Mouse (Mus musculus) midbrain, postnatal 0 days (tissue): ENCODE results near the gene Hmga1. TPM values are rescaled to one million over a fixed set of nuclear protein-coding genes. Genes with fewer than 3 reads are reported as not detected.

Experiments used
- ATAC-seq: fragments of 200-750 bp; cut with Nextera tagmentation; 2 replicates; pipeline ENCODE4 v1.8.0; 2017; ENCODE audit warnings: moderate number of reproducible peaks, mild to moderate bottlenecking, moderate TSS enrichment, moderate library complexity; ENCODE audit not compliant: low FRiP score
- DNase-seq: peaks from one replicate; pipeline ENCODE4 v3.0.0-alpha.2; 2015; ENCODE audit warnings: low spot score
- H3K27ac ChIP-seq: fragments of 300-500 bp; sonication (generic); 2 replicates; pipeline ENCODE4 v1.5.1; 2014; ENCODE audit warnings: low read depth, mild to moderate bottlenecking, low read length, mixed read lengths
- H3K27me3 ChIP-seq: fragments of 300-500 bp; sonication (generic); 2 replicates; pipeline ENCODE4 v1.6.1; 2014; ENCODE audit warnings: low read length, control low read depth, mixed read lengths; ENCODE audit not compliant: insufficient read depth
- H3K36me3 ChIP-seq: fragments of 300-500 bp; sonication (generic); 2 replicates; pipeline ENCODE4 v1.6.1; 2014; ENCODE audit warnings: low read length, control low read depth, mixed read lengths; ENCODE audit not compliant: insufficient read depth
- H3K4me1 ChIP-seq: fragments of 300-500 bp; sonication (generic); 2 replicates; pipeline ENCODE4 v1.6.1; 2014; ENCODE audit warnings: mild to moderate bottlenecking, control low read depth, antibody characterized with exemption, low read length, mixed read lengths; ENCODE audit not compliant: insufficient read depth
- H3K4me2 ChIP-seq: fragments of 300-500 bp; sonication (generic); 2 replicates; pipeline ENCODE4 v1.6.1; 2014; ENCODE audit warnings: low read depth, mild to moderate bottlenecking, low read length, mixed read lengths; ENCODE audit not compliant: poor library complexity, severe bottlenecking
- H3K4me3 ChIP-seq: fragments of 300-500 bp; sonication (generic); 2 replicates; pipeline ENCODE4 v1.5.1; 2014; ENCODE audit warnings: low read depth, mild to moderate bottlenecking, low read length, moderate library complexity
- H3K9ac ChIP-seq: fragments of 300-500 bp; sonication (generic); replicated peaks from 2 replicates; pipeline ENCODE4 v1.6.1; 2014; ENCODE audit warnings: mild to moderate bottlenecking, low read length, moderate library complexity, mixed read lengths; ENCODE audit not compliant: poor library complexity, severe bottlenecking
- H3K9me3 ChIP-seq: fragments of 300-500 bp; sonication (generic); 2 replicates; pipeline ENCODE4 v1.6.1; 2016; ENCODE audit warnings: low read length, control low read depth
- CTCF ChIP-seq: IDR thresholded peaks from 2 replicates; pipeline ENCODE4 v1.5.1; 2016; ENCODE audit warnings: antibody characterized with exemption, mild to moderate bottlenecking
- WGBS: fragments of 180-500 bp; shearing (Covaris S2); extraction: QIAGEN DNeasy Blood & Tissue Kit; methylation state at CpG from one replicate; pipeline ENCODE4 v1.1.7; 2014; 5-methylcytosine and 5-hydroxymethylcytosine counted together
- polyA plus RNA-seq: library from polyadenylated mRNA; unstranded; fragments of >200 nt; fragmentation: Nextera tagmentation; extraction: Ambion mirVana; gene quantifications from 2 replicates; pipeline ENCODE4 v1.2.1, GENCODE M21; 2015
- total RNA-seq: library from RNA; depleted of rRNA; stranded (reverse); fragments of >200 nt; gene quantifications from 2 replicates; pipeline ENCODE4 v1.2.3, GENCODE M21; 2014

The Hmga1 gene
- total and polyA plus RNA-seq, 2 experiments from 2014 or later, result 138 to 144 TPM

- Histone ChIP-seq H3K4me1 (no peaks in the 10 kb centered on the region), H3K36me3 (no peaks in the 10 kb centered on the region), H3K4me3 (no peak overlapping the region), H3K4me2 (no peak overlapping the region), H3K27me3 (no peaks in the 10 kb centered on the region), H3K27ac (no peak overlapping the region), H3K9me3 (no peaks in the 10 kb centered on the region), H3K9ac (no peak overlapping the region)
- peak; percentile 100 for TF ChIP-seq CTCF
- ATAC-seq, result no peak
- 4% methylated on average over 10 of the region's 10 CpGs for WGBS
- peak; percentile 83 for DNase-seq
Observed at GRCm38 (mm10) chr17:27534718-27535117, 21.6 kb upstream of the Hmga1 start.

GRCm38 (mm10) chr17:27541261-27541660 is 15.0 kb upstream of the Hmga1 start:
- DNase-seq (no peak), ATAC-seq (no peak)
- Histone ChIP-seq H3K27ac (no peak overlapping the region), H3K4me3 (no peak overlapping the region), H3K36me3 (no peaks in the 10 kb centered on the region), H3K4me1 (no peaks in the 10 kb centered on the region), H3K27me3 (no peaks in the 10 kb centered on the region), H3K4me2 (no peak overlapping the region), H3K9me3 (no peaks in the 10 kb centered on the region), H3K9ac (no peak overlapping the region)
- WGBS, result 80% methylated on average over 2 of the region's 2 CpGs
- TF ChIP-seq CTCF, result no peak

GRCm38 (mm10) chr17:27541984-27542383 is 14.3 kb upstream of the Hmga1 start:
- no peaks in the 10 kb centered on the region for H3K9me3 ChIP-seq
- no peak overlapping the region for H3K4me3 ChIP-seq
- no peak for ATAC-seq
- no peak overlapping the region for H3K4me2 ChIP-seq
- no peaks in the 10 kb centered on the region for H3K36me3 ChIP-seq
- H3K27me3 ChIP-seq, result no peaks in the 10 kb centered on the region
- TF ChIP-seq CTCF, result no peak
- no peak for DNase-seq
- H3K4me1 ChIP-seq, result no peaks in the 10 kb centered on the region
- no peak overlapping the region for H3K9ac ChIP-seq
- no peak overlapping the region for H3K27ac ChIP-seq
- WGBS, result 79% methylated on average over 3 of the region's 3 CpGs

GRCm38 (mm10) chr17:27544551-27544950 is 11.7 kb upstream of the Hmga1 start:
- no peak for TF ChIP-seq CTCF
- Histone ChIP-seq H3K4me3 (no peak overlapping the region), H3K9ac (no peak overlapping the region), H3K4me2 (no peak overlapping the region), H3K27ac (no peak overlapping the region), H3K4me1 (no peaks in the 10 kb centered on the region), H3K27me3 (no peaks in the 10 kb centered on the region), H3K36me3 (no peaks in the 10 kb centered on the region), H3K9me3 (no peaks in the 10 kb centered on the region)
- ATAC-seq, result no peak
- no peak for DNase-seq
- 81% methylated on average over 11 of the region's 11 CpGs for WGBS

- no peaks in the 10 kb centered on the region for H3K4me1 ChIP-seq
Observed at GRCm38 (mm10) chr17:27545991-27546390, 10.3 kb upstream of the Hmga1 start.

GRCm38 (mm10) chr17:27546574-27547085 is 9.7 kb upstream of the Hmga1 start:
- H3K4me2 ChIP-seq, result no peak overlapping the region
- no peak overlapping the region for H3K27ac ChIP-seq
- H3K4me1 ChIP-seq, result no peaks in the 10 kb centered on the region
- no peaks in the 10 kb centered on the region for H3K9me3 ChIP-seq
- no peak overlapping the region for H3K4me3 ChIP-seq
- ATAC-seq, result no peak
- no peak for DNase-seq
- H3K27me3 ChIP-seq, result no peaks in the 10 kb centered on the region
- no peak for TF ChIP-seq CTCF
- no peaks in the 10 kb centered on the region for H3K36me3 ChIP-seq
- no peak overlapping the region for H3K9ac ChIP-seq
- 68% methylated on average over 7 of the region's 7 CpGs for WGBS

More at GRCm38 (mm10) chr17:27545991-27546390, 10.3 kb upstream of the Hmga1 start:
- H3K27ac ChIP-seq, result no peak overlapping the region
- DNase-seq (no peak), ATAC-seq (no peak)
- no peak for TF ChIP-seq CTCF
- no peaks in the 10 kb centered on the region for H3K27me3 ChIP-seq
- no peak overlapping the region for H3K4me3 ChIP-seq
- no peaks in the 10 kb centered on the region for H3K9me3 ChIP-seq
- H3K4me2 ChIP-seq, result no peak overlapping the region
- H3K36me3 ChIP-seq, result no peaks in the 10 kb centered on the region
- no peak overlapping the region for H3K9ac ChIP-seq
- WGBS, result 45% methylated on average over 12 of the region's 12 CpGs
